Mouse (Mus musculus): ENCODE results near the gene Peli1. TPM values are rescaled to one million over a fixed set of nuclear protein-coding genes. Genes with fewer than 3 reads are reported as not detected.

Peli1 gene
- polyA plus RNA-seq (2016; fragmentation: Nextera tagmentation; extraction: Ambion mirVana): 26.9 and 41.5 TPM in 2 replicates

DNA sequence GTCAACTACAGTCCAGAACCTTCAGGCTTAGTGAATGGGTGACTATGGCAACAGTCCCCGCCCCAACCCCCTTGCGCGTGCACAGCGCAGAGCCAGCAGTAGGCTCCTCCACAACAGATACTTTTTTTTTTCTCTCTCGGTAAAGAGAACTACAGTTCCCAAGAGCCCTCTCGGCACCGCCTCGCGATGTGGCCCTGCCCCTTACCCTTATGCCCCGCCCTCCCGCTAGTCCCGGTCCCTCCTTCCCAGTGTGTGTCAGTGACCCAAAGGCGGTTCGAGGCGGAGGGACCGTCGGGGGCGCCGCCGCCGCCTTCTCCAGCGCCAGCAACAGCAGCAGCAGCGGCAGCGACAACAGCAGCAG, at the start of gene Peli1:
Gene Peli1 (plus strand): TSS at position 225 of the 361 bp plus-strand sequence.
- H3K4me3 ChIP-seq: peak within 1 kb of the TSS; percentile 95
- WGBS: 0% methylated on average over 24 of the region's 24 CpGs
- H3K9me3 ChIP-seq: no peaks in the 10 kb centered on the region
- DNase-seq (ENCODE audit: low spot score): peak; percentile 99
- peak within 1 kb of the TSS; percentile 99 for H3K27ac ChIP-seq
- H3K27me3 ChIP-seq (ENCODE audit: insufficient read depth, poor library complexity, severe bottlenecking): no peaks in the 10 kb centered on the region
- no peaks in the 10 kb centered on the region for H3K36me3 ChIP-seq
- H3K4me1 ChIP-seq: peaks cover 16% of the 10 kb centered on the region; the same call in 1 of the 2 replicates

DNA sequence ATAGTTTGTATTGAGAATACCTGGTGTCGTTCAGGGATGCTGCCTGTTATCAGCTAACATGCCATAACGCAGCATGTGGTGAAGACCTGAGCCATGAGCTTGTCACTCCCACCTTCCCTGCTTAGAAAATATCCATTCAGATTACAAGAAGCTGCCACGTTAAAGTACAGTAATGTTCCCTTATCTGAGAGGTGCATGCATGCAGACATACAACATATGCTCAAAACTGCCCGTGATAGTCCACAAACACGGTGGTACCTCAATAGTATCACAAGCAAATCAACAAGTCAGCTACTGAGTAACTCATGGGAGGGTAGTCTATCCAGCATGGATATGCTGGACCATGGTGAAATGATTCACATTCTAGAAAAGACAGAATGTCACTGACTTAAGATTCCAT, 48.5 kb upstream of the Peli1 start:
- peak; percentile 62 for DNase-seq (ENCODE audit: low spot score)
- Histone ChIP-seq H3K4me1 (peaks cover 8% of the 10 kb centered on the region; the same call in 1 of the 2 replicates), H3K4me3 (no peak overlapping the region), H3K27me3 (ENCODE audit: insufficient read depth, poor library complexity, severe bottlenecking) (no peaks in the 10 kb centered on the region), H3K36me3 (no peaks in the 10 kb centered on the region), H3K27ac (no peak overlapping the region), H3K9me3 (no peaks in the 10 kb centered on the region)
- WGBS: 77% methylated on average over 5 of the region's 5 CpGs

DNA sequence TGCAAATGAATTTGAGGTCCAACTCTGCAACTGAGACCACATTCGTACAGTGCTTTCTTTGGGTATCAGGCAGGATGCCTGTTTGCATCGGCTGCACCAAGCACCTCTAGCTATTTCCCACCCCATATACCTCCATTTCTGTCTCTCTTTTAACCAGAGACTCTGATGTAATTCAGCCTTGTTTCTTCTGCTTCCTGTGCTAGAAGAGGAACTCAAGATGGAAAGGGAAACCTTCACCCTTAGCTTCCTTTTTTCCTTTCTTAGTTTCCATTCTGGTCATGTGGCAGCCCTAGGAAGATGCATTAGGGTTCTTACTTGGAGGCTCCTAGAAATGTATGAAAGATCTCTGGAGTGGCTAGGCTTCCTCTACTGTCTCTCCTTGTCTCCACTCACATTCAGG, 44.9 kb upstream of the Peli1 start:
- no peak overlapping the region for H3K4me3 ChIP-seq
- WGBS: 85% methylated on average over 2 of the region's 2 CpGs

DNA sequence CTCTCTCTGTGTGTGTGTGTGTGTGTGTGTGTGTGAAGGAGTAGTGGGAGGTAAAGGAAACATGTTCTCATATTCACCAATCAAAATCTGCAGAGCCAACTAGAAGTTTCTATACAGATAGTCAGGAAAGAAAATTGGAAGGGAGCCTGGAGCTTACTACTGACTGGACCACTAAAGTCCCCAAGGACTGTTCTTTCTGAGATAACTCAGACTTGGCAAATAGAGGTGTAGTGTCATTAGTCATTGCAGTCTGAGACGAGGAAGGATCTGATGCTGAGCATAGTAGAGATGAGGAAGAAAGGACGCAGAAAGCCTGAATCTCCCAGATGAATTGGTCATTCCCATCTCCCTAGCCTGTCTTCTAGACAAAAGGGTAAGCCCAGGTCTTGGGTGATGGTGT, 43.2 kb upstream of the Peli1 start:
- H3K4me3 ChIP-seq: no peak overlapping the region
- no peaks in the 10 kb centered on the region for H3K36me3 ChIP-seq
- H3K4me1 ChIP-seq: 0 out of 2 replicates have a peak, but pooled peaks cover 2% of the 10 kb centered on the region
- 74% methylated on average over 2 of the region's 2 CpGs for WGBS
- no peak for DNase-seq (ENCODE audit: low spot score)
- H3K27ac ChIP-seq: no peak overlapping the region
- H3K27me3 ChIP-seq (ENCODE audit: insufficient read depth, poor library complexity, severe bottlenecking): no peaks in the 10 kb centered on the region
- H3K9me3 ChIP-seq: no peaks in the 10 kb centered on the region

More for the DNA sequence above, 44.9 kb upstream of the Peli1 start:
- H3K27ac ChIP-seq: no peak overlapping the region
- H3K4me1 ChIP-seq: 0 out of 2 replicates have a peak, but pooled peaks cover 2% of the 10 kb centered on the region
- no peaks in the 10 kb centered on the region for H3K27me3 ChIP-seq (ENCODE audit: insufficient read depth, poor library complexity, severe bottlenecking)
- DNase-seq (ENCODE audit: low spot score): no peak
- H3K9me3 ChIP-seq: no peaks in the 10 kb centered on the region
- no peaks in the 10 kb centered on the region for H3K36me3 ChIP-seq

DNA sequence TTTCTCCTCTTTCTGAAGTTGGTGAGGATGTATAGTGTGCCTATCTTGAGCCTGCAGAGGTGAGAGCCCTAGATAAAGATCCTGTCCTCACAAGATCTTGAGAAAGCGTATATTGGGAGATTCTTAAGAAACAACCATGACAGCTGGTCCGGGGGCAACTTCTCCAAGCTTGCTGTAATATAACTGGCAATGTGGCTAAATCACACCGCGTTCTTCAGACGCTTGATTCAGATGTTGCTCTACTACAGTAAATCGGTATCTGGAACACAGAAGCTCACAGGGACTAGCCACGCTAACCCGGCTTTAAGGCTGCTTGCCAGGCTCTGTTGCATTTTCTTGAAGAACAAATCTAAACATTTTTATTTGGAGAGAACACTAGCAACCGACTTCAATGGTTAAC, 39.4 kb upstream of the Peli1 start:
- H3K27ac ChIP-seq: no peak overlapping the region
- peak; percentile 28 for DNase-seq (ENCODE audit: low spot score)
- H3K36me3 ChIP-seq: no peaks in the 10 kb centered on the region
- no peaks in the 10 kb centered on the region for H3K9me3 ChIP-seq
- H3K4me3 ChIP-seq: no peak overlapping the region
- 0 out of 2 replicates have a peak, but pooled peaks cover 2% of the 10 kb centered on the region for H3K4me1 ChIP-seq
- H3K27me3 ChIP-seq (ENCODE audit: insufficient read depth, poor library complexity, severe bottlenecking): no peaks in the 10 kb centered on the region
- WGBS: 86% methylated on average over 9 of the region's 9 CpGs

DNA sequence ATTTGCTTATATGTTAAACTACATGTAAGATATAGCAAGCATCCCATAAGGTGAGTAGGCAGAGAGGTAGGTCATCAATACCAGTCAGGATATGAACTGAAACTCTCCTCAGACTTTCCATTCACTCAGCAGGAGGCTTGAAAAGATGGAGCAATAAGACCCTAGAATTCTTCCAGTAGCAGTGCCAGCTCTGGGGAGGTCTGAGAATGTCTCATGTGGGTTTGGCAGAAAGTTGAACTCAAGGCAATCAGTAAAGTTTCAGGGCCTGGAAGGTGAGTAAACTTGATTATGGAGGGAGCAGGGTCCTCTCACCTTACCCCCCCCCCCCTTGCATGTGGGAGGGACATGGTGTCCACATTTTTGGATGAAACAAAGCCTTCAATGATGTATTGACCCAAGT, 36.5 kb upstream of the Peli1 start:
- H3K4me3 ChIP-seq: no peak overlapping the region
- H3K9me3 ChIP-seq: no peaks in the 10 kb centered on the region
- DNase-seq (ENCODE audit: low spot score): peak; percentile 14
- no peaks in the 10 kb centered on the region for H3K36me3 ChIP-seq
- no peak overlapping the region for H3K27ac ChIP-seq
- 0 out of 2 replicates have a peak, but pooled peaks cover 3% of the 10 kb centered on the region for H3K4me1 ChIP-seq
- H3K27me3 ChIP-seq (ENCODE audit: insufficient read depth, poor library complexity, severe bottlenecking): no peaks in the 10 kb centered on the region

DNA sequence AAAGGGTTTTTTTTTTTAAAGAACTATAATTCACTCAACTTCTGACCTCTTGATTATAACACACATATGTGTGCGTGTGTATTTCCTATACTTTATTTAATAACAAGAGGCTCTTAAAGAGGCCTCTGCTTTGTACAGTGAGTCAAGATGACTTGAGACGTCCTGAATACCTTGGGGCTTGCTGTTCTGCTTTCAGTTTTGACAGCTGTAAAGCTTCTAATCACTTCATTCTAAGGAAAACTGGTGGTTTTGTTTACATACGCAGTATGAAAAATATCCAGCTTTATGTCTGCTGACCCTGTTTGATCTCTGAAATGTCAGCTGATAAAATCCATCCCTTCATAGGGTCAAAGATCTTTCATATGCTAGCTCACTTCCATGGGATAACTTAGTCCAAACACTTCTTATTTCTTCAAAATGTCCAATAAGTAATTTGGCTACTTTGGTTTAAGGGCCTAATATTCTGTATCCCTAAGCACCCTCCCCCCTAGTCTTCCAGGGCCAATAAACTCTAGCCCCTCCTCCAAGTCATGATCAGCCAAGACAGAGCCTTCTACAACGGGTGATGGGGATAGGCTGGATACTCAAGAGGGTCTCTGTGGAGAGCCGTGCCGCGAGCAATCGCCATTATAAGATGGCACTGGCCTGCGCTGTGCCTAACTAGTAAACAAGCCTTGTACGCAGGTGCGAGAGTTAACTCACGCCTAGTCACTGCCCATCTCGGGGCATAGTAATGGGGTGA, 34.8 kb upstream of the Peli1 start:
- peak; percentile 62 for DNase-seq (ENCODE audit: low spot score)
- H3K27me3 ChIP-seq (ENCODE audit: insufficient read depth, poor library complexity, severe bottlenecking): no peaks in the 10 kb centered on the region
- H3K27ac ChIP-seq: no peak overlapping the region
- H3K4me1 ChIP-seq: peaks cover 14% of the 10 kb centered on the region
- no peaks in the 10 kb centered on the region for H3K36me3 ChIP-seq
- H3K9me3 ChIP-seq: no peaks in the 10 kb centered on the region
- 89% methylated on average over 13 of the region's 13 CpGs for WGBS
- no peak overlapping the region for H3K4me3 ChIP-seq

DNA sequence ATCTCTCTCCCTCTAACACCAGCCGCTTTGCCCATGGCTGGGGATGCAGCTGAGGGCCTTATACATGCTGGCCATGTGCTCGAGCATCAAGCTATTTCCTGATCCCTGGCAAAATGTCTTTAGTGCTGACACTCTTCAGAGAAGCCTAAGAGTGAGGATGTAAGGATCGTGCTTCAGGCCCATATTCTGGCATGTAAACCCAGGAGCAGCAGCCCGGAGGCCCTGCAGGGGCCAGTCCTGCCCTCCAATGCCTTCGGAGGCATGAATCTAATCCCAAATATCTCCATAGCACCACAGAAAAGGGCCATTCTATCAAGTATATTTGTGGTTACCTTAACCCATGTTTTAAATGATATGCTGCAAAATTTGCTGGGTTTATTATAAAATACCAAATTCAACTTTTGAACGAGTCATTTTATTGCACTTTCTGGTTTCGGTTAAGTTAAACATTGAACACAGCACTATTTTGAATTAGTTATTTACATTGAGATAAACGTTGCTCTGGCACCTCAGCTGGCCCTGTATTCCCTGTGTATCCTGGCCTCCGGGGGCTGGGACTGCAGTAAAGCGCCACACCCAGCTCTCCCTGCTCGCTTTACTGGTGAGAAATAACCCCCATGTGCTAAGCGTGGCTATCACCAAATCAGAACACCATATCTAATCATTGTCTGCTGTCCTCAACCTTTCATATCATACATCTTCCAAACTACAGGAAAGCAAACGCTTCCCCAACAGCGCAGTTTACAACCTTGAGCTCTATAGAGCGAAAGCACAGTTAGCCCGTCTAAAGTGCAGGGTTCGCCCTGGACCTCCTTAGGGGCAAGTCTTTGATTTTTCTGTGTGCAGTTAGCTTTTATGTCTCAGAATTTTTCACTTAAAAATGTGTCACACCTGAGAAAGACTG, 33.3 kb upstream of the Peli1 start:
- H3K27ac ChIP-seq: no peak overlapping the region
- DNase-seq (ENCODE audit: low spot score): peak; percentile 51
- 73% methylated on average over 17 of the region's 17 CpGs for WGBS
- no peaks in the 10 kb centered on the region for H3K36me3 ChIP-seq
- no peak overlapping the region for H3K4me3 ChIP-seq
- peaks cover 18% of the 10 kb centered on the region for H3K4me1 ChIP-seq
- no peaks in the 10 kb centered on the region for H3K27me3 ChIP-seq (ENCODE audit: insufficient read depth, poor library complexity, severe bottlenecking)
- H3K9me3 ChIP-seq: no peaks in the 10 kb centered on the region

DNA sequence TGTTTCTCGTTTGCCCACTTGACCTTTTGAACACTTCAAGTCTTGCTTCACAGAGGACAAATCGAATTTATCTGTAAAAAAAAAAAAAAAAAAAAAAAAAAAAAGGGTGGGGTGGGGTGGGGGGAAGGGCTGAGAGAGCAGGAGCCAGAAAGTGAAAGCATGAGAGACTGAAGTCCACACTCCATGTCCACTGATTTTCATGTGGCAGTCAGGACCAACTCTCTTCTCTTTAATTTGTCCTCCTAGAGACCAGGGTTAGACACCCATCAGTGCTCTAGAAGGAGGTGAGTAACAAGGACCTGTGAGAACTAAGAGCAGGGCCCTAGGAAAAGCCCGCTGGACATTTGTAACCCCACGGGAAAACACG, 32.7 kb upstream of the Peli1 start:
- peaks cover 18% of the 10 kb centered on the region for H3K4me1 ChIP-seq
- no peaks in the 10 kb centered on the region for H3K9me3 ChIP-seq
- no peak overlapping the region for H3K4me3 ChIP-seq
- H3K27ac ChIP-seq: no peak overlapping the region
- H3K36me3 ChIP-seq: no peaks in the 10 kb centered on the region
- peak; percentile 51 for DNase-seq (ENCODE audit: low spot score)
- WGBS: 75% methylated on average over 5 of the region's 5 CpGs
- no peaks in the 10 kb centered on the region for H3K27me3 ChIP-seq (ENCODE audit: insufficient read depth, poor library complexity, severe bottlenecking)

DNA sequence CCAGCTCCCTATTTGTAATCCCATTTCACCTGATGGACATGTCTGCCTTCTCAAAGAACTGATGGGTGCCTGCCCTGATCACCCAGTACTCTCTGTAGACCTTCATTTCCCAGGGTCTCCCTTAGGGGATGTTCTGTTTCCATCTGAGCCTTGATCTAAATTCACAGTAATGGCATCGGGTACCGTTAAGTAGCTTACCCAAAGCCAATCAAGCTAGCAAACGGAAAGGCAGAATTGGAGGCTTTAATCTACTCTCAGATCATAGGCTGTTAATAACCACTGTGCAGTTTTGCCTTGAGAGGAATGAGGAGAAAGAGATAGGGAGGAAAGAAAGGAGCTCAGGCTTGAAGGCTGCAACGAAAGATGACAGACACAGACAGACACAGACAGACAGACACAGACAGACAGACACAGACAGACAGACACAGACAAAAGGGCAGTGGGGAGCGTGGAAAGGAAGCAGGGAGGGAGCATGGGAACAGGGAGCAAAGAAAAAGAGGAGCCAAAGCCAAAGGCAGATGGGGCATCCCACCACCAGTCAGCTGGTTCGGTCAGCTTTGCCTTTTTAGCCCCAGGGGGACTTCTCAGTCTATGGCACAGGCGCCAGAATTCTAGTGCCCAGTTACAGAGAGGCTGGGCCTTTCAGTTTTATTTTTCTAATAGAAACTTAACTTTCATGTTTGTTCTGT, 30.6 kb upstream of the Peli1 start:
- no peak overlapping the region for H3K4me3 ChIP-seq
- H3K27ac ChIP-seq: 0 out of 2 replicates have a peak overlapping the region, but pooled peaks have one; percentile 42
- no peaks in the 10 kb centered on the region for H3K36me3 ChIP-seq
- no peaks in the 10 kb centered on the region for H3K9me3 ChIP-seq
- H3K4me1 ChIP-seq: peaks cover 18% of the 10 kb centered on the region
- H3K27me3 ChIP-seq (ENCODE audit: insufficient read depth, poor library complexity, severe bottlenecking): no peaks in the 10 kb centered on the region
- peak; percentile 28 for DNase-seq (ENCODE audit: low spot score)
- 72% methylated on average over 7 of the region's 7 CpGs for WGBS

DNA sequence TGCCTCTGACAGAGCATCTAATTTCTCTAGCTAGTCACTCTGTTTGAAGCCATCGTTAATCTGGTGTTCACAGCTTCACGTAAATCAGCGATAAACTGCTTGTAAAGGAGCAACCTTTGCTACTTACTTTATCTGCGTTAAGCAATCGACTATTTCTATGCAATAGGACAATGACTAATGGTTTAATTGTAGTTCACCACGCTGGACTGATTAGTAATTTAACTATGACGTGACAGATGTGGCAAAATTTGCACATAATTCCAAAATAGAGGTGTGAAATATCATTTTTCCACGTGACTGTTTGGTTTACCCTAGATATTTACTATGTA, 30.1 kb upstream of the Peli1 start:
- peaks cover 18% of the 10 kb centered on the region for H3K4me1 ChIP-seq
- no peaks in the 10 kb centered on the region for H3K9me3 ChIP-seq
- 81% methylated on average over 8 of the region's 8 CpGs for WGBS
- no peaks in the 10 kb centered on the region for H3K27me3 ChIP-seq (ENCODE audit: insufficient read depth, poor library complexity, severe bottlenecking)
- DNase-seq (ENCODE audit: low spot score): no peak
- H3K27ac ChIP-seq: 0 out of 2 replicates have a peak overlapping the region, but pooled peaks have one; percentile 42
- no peaks in the 10 kb centered on the region for H3K36me3 ChIP-seq
- no peak overlapping the region for H3K4me3 ChIP-seq

DNA sequence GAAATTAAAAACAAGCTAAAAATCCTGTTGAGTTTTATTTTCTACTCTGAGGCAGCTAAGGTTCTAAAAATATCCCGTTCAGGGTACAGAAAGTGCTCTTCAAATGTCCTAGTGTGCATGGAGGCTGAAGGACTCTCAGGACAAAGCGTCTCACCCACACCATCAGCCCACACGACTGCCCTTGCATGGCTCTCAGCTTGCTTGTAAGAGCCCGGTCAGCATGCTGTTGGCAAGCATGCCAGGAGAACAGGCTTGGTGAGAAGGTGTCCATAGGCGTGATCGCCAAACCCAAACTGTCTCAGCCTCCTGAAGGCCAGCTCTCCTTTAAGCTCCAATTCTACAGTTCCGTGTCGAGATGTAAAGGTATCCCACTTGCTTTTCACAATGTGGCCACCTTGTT, 29.7 kb upstream of the Peli1 start:
- Histone ChIP-seq H3K36me3 (no peaks in the 10 kb centered on the region), H3K9me3 (no peaks in the 10 kb centered on the region), H3K27me3 (ENCODE audit: insufficient read depth, poor library complexity, severe bottlenecking) (no peaks in the 10 kb centered on the region), H3K27ac (no peak overlapping the region), H3K4me1 (peaks cover 18% of the 10 kb centered on the region), H3K4me3 (no peak overlapping the region)
- peak; percentile 75 for DNase-seq (ENCODE audit: low spot score)
- 69% methylated on average over 8 of the region's 8 CpGs for WGBS

DNA sequence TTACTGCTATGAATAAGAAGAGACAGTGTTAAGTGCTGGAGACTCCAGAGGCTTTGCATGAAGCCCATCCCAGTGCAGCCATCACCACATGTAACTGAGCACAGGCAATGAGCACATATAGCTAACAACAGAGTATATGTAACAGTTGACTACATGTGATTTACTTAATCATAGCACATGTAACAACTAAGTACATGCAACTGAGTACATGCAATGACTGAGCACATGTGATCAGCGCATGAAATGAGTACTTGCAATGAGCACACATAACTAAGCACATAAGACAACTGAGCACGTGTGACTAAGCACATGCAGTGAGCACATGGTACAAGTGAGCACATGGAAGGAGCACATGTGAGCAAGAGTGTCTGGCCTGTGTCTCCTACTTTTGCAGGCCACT, 29.0 kb upstream of the Peli1 start:
- no peaks in the 10 kb centered on the region for H3K27me3 ChIP-seq (ENCODE audit: insufficient read depth, poor library complexity, severe bottlenecking)

More for the DNA sequence above, 29.0 kb upstream of the Peli1 start:
- Histone ChIP-seq H3K4me1 (peaks cover 18% of the 10 kb centered on the region), H3K4me3 (no peak overlapping the region), H3K9me3 (no peaks in the 10 kb centered on the region), H3K27ac (no peak overlapping the region), H3K36me3 (no peaks in the 10 kb centered on the region)
- DNase-seq (ENCODE audit: low spot score): peak; percentile 63
- 92% methylated on average over 2 of the region's 2 CpGs for WGBS
